Mouse (Mus musculus) MEL (cell line): ENCODE measurements around the gene Lmntd1. TPM values are rescaled to one million over a fixed set of nuclear protein-coding genes. Genes with fewer than 3 reads are reported as not detected.

Source experiments
- DNase-seq: peaks from one replicate; pipeline ENCODE4 v3.0.0; 2011; ENCODE audit warnings: low read depth, low spot score
- H3K27ac ChIP-seq: 2 replicates; pipeline ENCODE4 v1.5.1; 2012; ENCODE audit warnings: low read depth, mild to moderate bottlenecking, control low read depth, low read length, moderate library complexity; ENCODE audit not compliant: control insufficient read depth
- H3K27me3 ChIP-seq, 2 experiments: fragments of 150-350 bp in 1 of 2; sonication (generic) in 1 of 2; 2 replicates each; pipeline ENCODE4 v1.6.1; 2012; ENCODE audit warnings: low read length in 2 of 2, mild to moderate bottlenecking in 2 of 2, improper control_type of control experiment in 1 of 2, moderate library complexity in 1 of 2; ENCODE audit not compliant: insufficient read depth in 2 of 2, control insufficient read depth in 1 of 2
- H3K36me3 ChIP-seq, 2 experiments: 2 replicates each; pipeline ENCODE4 v1.6.1; 2012 to 2014; ENCODE audit warnings: low read length in 2 of 2, improper control_type of control experiment in 1 of 2, inconsistent platforms in 1 of 2, mild to moderate bottlenecking in 1 of 2; ENCODE audit not compliant: insufficient read depth in 2 of 2, control insufficient read depth in 1 of 2
- H3K4me1 ChIP-seq, 2 experiments: fragments of 150-350 bp in 1 of 2; sonication (generic) in 1 of 2; 2 replicates each; pipeline ENCODE4 v1.6.1; 2012; ENCODE audit warnings: low read length in 2 of 2, improper control_type of control experiment in 1 of 2, mild to moderate bottlenecking in 1 of 2; ENCODE audit not compliant: insufficient read depth in 2 of 2, control insufficient read depth in 1 of 2
- H3K4me3 ChIP-seq, 2 experiments: fragments of 150-350 bp in 1 of 2; sonication (generic) in 1 of 2; 2 replicates each; pipeline ENCODE4 v1.5.1; 2012; ENCODE audit warnings: low read depth in 2 of 2, low read length in 2 of 2, mild to moderate bottlenecking in 2 of 2, moderate library complexity in 2 of 2, control low read depth in 1 of 2, improper control_type of control experiment in 1 of 2; ENCODE audit not compliant: control insufficient read depth in 1 of 2, insufficient read depth in 1 of 2
- H3K79me2 ChIP-seq: 2 replicates; pipeline ENCODE4 v1.6.1; 2012; ENCODE audit warnings: mild to moderate bottlenecking, low read length, moderate library complexity; ENCODE audit not compliant: control insufficient read depth, poor library complexity, insufficient read depth
- H3K9ac ChIP-seq: 2 replicates; pipeline ENCODE4 v1.6.1; 2012; ENCODE audit warnings: low read depth, mild to moderate bottlenecking, control low read depth, low read length, moderate library complexity; ENCODE audit not compliant: control insufficient read depth, poor library complexity, severe bottlenecking
- H3K9me3 ChIP-seq: fragments of 150-350 bp; sonication (generic); replicated peaks from 2 replicates; pipeline ENCODE4 v1.6.1; 2012; ENCODE audit warnings: mild to moderate bottlenecking, low read length, improper control_type of control experiment, moderate library complexity; ENCODE audit not compliant: insufficient read depth
- BHLHE40 ChIP-seq: IDR thresholded peaks from 2 replicates; pipeline ENCODE4 v1.6.1; 2012; ENCODE audit warnings: low read depth, mild to moderate bottlenecking, inconsistent platforms, low read length, improper control_type of control experiment, borderline replicate concordance
- CHD2 ChIP-seq: IDR thresholded peaks from 2 replicates; pipeline ENCODE4 v1.6.1; 2011; ENCODE audit warnings: low read length, improper control_type of control experiment
- E2F4 ChIP-seq: IDR thresholded peaks from 2 replicates; pipeline ENCODE4 v1.6.1; 2011; ENCODE audit warnings: low read depth, low read length, improper control_type of control experiment, borderline replicate concordance
- ETS1 ChIP-seq: IDR thresholded peaks from 2 replicates; pipeline ENCODE4 v1.6.1; 2012; ENCODE audit warnings: low read depth, mild to moderate bottlenecking, inconsistent platforms, low read length, improper control_type of control experiment, moderate library complexity
- GATA1 ChIP-seq: IDR thresholded peaks from 2 replicates; pipeline ENCODE4 v1.6.1; 2011; ENCODE audit warnings: low read depth, low read length, improper control_type of control experiment
- MAFK ChIP-seq: IDR thresholded peaks from 2 replicates; pipeline ENCODE4 v1.6.1; 2011; ENCODE audit warnings: low read depth, mild to moderate bottlenecking, low read length, improper control_type of control experiment, borderline replicate concordance
- MAX ChIP-seq: IDR thresholded peaks from 2 replicates; pipeline ENCODE4 v1.6.1; 2011; ENCODE audit warnings: low read length, improper control_type of control experiment
- MAZ ChIP-seq: IDR thresholded peaks from 2 replicates; pipeline ENCODE4 v1.6.1; 2012; ENCODE audit warnings: low read depth, mild to moderate bottlenecking, inconsistent platforms, low read length, improper control_type of control experiment
- MEF2A ChIP-seq: IDR thresholded peaks from 2 replicates; pipeline ENCODE4 v1.6.1; 2014; ENCODE audit warnings: low read depth, mild to moderate bottlenecking, inconsistent platforms, low read length, improper control_type of control experiment; ENCODE audit not compliant: poor library complexity, insufficient replicate concordance, severe bottlenecking; ENCODE audit errors: extremely low read depth
- MXI1 ChIP-seq: IDR thresholded peaks from 2 replicates; pipeline ENCODE4 v1.6.1; 2011; ENCODE audit warnings: mild to moderate bottlenecking, low read depth, low read length, improper control_type of control experiment
- MYC ChIP-seq: IDR thresholded peaks from 2 replicates; pipeline ENCODE4 v1.6.1; 2011; ENCODE audit warnings: low read depth, mild to moderate bottlenecking, low read length, improper control_type of control experiment, moderate library complexity
- NELFE ChIP-seq: IDR thresholded peaks from 2 replicates; pipeline ENCODE4 v1.6.1; 2011; ENCODE audit warnings: low read depth, low read length, improper control_type of control experiment
- NRF1 ChIP-seq: IDR thresholded peaks from 2 replicates; pipeline ENCODE4 v1.6.1; 2014; ENCODE audit warnings: low read depth, mild to moderate bottlenecking, inconsistent platforms, low read length, improper control_type of control experiment, moderate library complexity; ENCODE audit not compliant: poor library complexity, insufficient read depth, severe bottlenecking
- POLR2A ChIP-seq, 2 experiments: IDR thresholded peaks; 2 replicates each; pipeline ENCODE4 v1.6.1; 2011 to 2012; ENCODE audit warnings: low read length in 2 of 2, mild to moderate bottlenecking in 2 of 2, control low read depth in 1 of 2, improper control_type of control experiment in 1 of 2, low read depth in 1 of 2, moderate library complexity in 1 of 2; ENCODE audit not compliant: control insufficient read depth in 1 of 2, insufficient read depth in 1 of 2, poor library complexity in 1 of 2
- POLR2AphosphoS2 ChIP-seq: IDR thresholded peaks from 2 replicates; pipeline ENCODE4 v1.6.1; 2011; ENCODE audit warnings: low read length, improper control_type of control experiment
- SMC3 ChIP-seq: IDR thresholded peaks from 2 replicates; pipeline ENCODE4 v1.6.1; 2011; ENCODE audit warnings: low read depth, low read length, improper control_type of control experiment
- TAL1 ChIP-seq: IDR thresholded peaks from 2 replicates; pipeline ENCODE4 v1.6.1; 2012; ENCODE audit warnings: mild to moderate bottlenecking, inconsistent platforms, low read length, moderate library complexity, mixed read lengths
- TBP ChIP-seq: IDR thresholded peaks from 2 replicates; pipeline ENCODE4 v1.8.0; 2011; ENCODE audit warnings: low read depth, low read length, improper control_type of control experiment
- UBTF ChIP-seq: IDR thresholded peaks from 2 replicates; pipeline ENCODE4 v1.6.1; 2012; ENCODE audit warnings: low read depth, mild to moderate bottlenecking, inconsistent platforms, low read length, improper control_type of control experiment, moderate library complexity, borderline replicate concordance; ENCODE audit not compliant: insufficient read depth
- USF2 ChIP-seq, 2 experiments: IDR thresholded peaks; 2 replicates each; pipeline ENCODE4 v1.6.1; 2011 to 2012; ENCODE audit warnings: improper control_type of control experiment in 2 of 2, low read length in 2 of 2, borderline replicate concordance in 1 of 2, inconsistent platforms in 1 of 2, low read depth in 1 of 2, mild to moderate bottlenecking in 1 of 2; ENCODE audit not compliant: insufficient read depth in 1 of 2
- ZC3H11A ChIP-seq: IDR thresholded peaks from 2 replicates; pipeline ENCODE4 v1.6.1; 2012; ENCODE audit warnings: low read depth, mild to moderate bottlenecking, inconsistent platforms, low read length, improper control_type of control experiment
- ZKSCAN1 ChIP-seq: IDR thresholded peaks from 2 replicates; pipeline ENCODE4 v1.6.1; 2012; ENCODE audit warnings: low read depth, mild to moderate bottlenecking, inconsistent platforms, low read length, improper control_type of control experiment, moderate library complexity
- ZMIZ1 ChIP-seq: IDR thresholded peaks from 2 replicates; pipeline ENCODE4 v1.6.1; 2012; ENCODE audit warnings: low read depth, mild to moderate bottlenecking, inconsistent platforms, low read length, improper control_type of control experiment, moderate library complexity
- polyA plus RNA-seq, 2 experiments: library from polyadenylated mRNA; stranded (reverse) in 1 of 2; unstranded in 1 of 2; fragments of >175 nt in 1 of 2; fragments of >200 nt in 1 of 2; gene quantifications; 2 replicates each; pipeline versions ENCODE4 v1.2.1 to v1.2.4; 2012; ENCODE audit warnings: low replicate concordance in 2 of 2, low read depth in 1 of 2; ENCODE audit not compliant: insufficient read length in 2 of 2, insufficient read depth in 1 of 2, missing spikeins in 1 of 2
- total RNA-seq: library from RNA; depleted of rRNA; stranded (reverse); fragments of 300-350 nt; gene quantifications from 2 replicates; pipeline ENCODE4 v1.2.3, GENCODE M21; 2012

Gene Lmntd1
- total and polyA plus RNA-seq, 3 experiments = not detected

GRCm38 (mm10) chr6:145595905-145596304 lies 18.2 kb downstream of the Lmntd1 start:
- Histone ChIP-seq H3K9me3 (no peaks in the 10 kb centered on the region), H3K79me2 (no peaks in the 10 kb centered on the region), H3K4me1 (no peaks in the 10 kb centered on the region), H3K4me3 (no peak overlapping the region), H3K27me3 (no peaks in the 10 kb centered on the region), H3K27ac (no peak overlapping the region), H3K36me3 (no peaks in the 10 kb centered on the region), H3K9ac (no peak overlapping the region)
- DNase-seq = no peak
- no peak for TF ChIP-seq NELFE
- no peak for TF ChIP-seq NRF1
- TF ChIP-seq TBP = no peak
- no peak for TF ChIP-seq MYC
- TF ChIP-seq MXI1 = no peak
- TF ChIP-seq, all 39 proteins: peak for 0

GRCm38 (mm10) chr6:145593991-145594390 lies 20.1 kb downstream of the Lmntd1 start:
- Histone ChIP-seq H3K4me1 (no peaks in the 10 kb centered on the region), H3K4me3 (no peak overlapping the region)
- DNase-seq = no peak
- TF ChIP-seq MAZ = no peak
- no peak for TF ChIP-seq MEF2A
- no peak for TF ChIP-seq USF2 (IDR thresholded peaks at IDR 0.05; ENCODE audit: borderline replicate concordance in 1 of 2, insufficient read depth in 1 of 2, low read depth in 1 of 2, low read length in 2 of 2)
- no peak for TF ChIP-seq UBTF
- TF ChIP-seq SMC3 = no peak
- TF ChIP-seq ZC3H11A = no peak
- no peak for TF ChIP-seq TBP
- no peak for TF ChIP-seq POLR2AphosphoS2
- no peak for TF ChIP-seq ETS1
- no peak for TF ChIP-seq GATA1
- no peak for TF ChIP-seq ZMIZ1
- no peak for TF ChIP-seq TAL1
- TF ChIP-seq E2F4 = no peak
- no peak for TF ChIP-seq BHLHE40
- no peak for TF ChIP-seq ZKSCAN1
- no peak for TF ChIP-seq MAX
- no peak for TF ChIP-seq POLR2A (IDR thresholded peaks at IDR 0.05; ENCODE audit: control insufficient read depth in 1 of 2, insufficient read depth in 1 of 2, low read depth in 1 of 2, low read length in 2 of 2, poor library complexity in 1 of 2)
- no peak for TF ChIP-seq CHD2
- no peak for TF ChIP-seq MAFK
- TF ChIP-seq, all 39 proteins: peak for 0
- no peaks in the 10 kb centered on the region for H3K27me3 ChIP-seq
- H3K9me3 ChIP-seq = no peaks in the 10 kb centered on the region
- no peaks in the 10 kb centered on the region for H3K79me2 ChIP-seq
- no peaks in the 10 kb centered on the region for H3K36me3 ChIP-seq
- H3K27ac ChIP-seq = no peak overlapping the region
- no peak overlapping the region for H3K9ac ChIP-seq
